ENCODE assay signal across 8 mouse cellular contexts in the genomic region with DNA sequence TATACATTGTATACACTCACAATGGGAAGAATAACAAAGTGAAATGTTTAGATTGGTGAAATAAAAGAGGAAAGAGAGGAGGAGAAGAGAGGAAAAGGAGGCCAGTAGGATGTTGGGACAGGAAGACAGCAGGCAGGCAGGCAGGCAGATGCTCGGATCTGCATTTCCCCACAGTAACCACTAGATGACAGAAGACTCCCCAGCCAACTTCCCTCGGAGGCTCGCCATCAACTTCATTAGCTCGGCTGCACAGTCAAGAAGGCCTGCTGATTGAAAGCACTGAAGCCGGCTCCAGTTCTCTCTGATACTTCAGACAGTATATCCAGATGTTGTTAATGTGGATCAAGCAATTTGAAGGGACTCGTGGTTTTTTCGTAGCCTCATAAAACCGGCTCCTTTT. TPM values are rescaled to one million over a fixed set of nuclear protein-coding genes. Genes with fewer than 3 reads are reported as not detected.
A peak's percentile ranks its signal among the peaks of the same experiment; 100 is the strongest.
DNase-seq lines count a peak whose midpoint lies in the region; ATAC-seq lines count a peak whose summit lies in the region.
"Had no signal": no experiment of that assay in that cellular context is flagged by ENCODE, and none has a peak within 500 bp of the region (broad histone marks: within the 10 kb centered on the region; RNA-seq: fewer than 3 reads in every experiment).

No protein-coding gene starts in this region.

- no peak overlapping the region for H3K4me2 ChIP-seq in limb, embryonic 11.5 days (ENCODE audit: low read depth, severe bottlenecking)
- H3K4me2 ChIP-seq: liver, embryonic 15.5 days had no signal

- H3K9me3 ChIP-seq in limb, embryonic 11.5 days (ENCODE audit: control insufficient read depth, low read length): no peaks in the 10 kb centered on the region
- no peaks in the 10 kb centered on the region for H3K9me3 ChIP-seq in limb, embryonic 10.5 days (replicated peaks)
- H3K9me3 ChIP-seq: liver, embryonic 15.5 days had no signal

- intact Hi-C loops in left cerebral cortex, postnatal 4 days (cut with DNase I): loop anchor here (5.0 kb wide), 1 partner anchor 96 kb away; no protein-coding TSS in a partner anchor

- H3K27ac ChIP-seq in limb, embryonic 11.5 days (replicated peaks; ENCODE audit: low read depth, low read length): no peak overlapping the region
- no peak overlapping the region for H3K27ac ChIP-seq in limb, embryonic 10.5 days
- H3K27ac ChIP-seq: liver, embryonic 15.5 days had no signal

- H3K36me3 ChIP-seq in limb, embryonic 11.5 days (ENCODE audit: control insufficient read depth, insufficient read depth, low read length): no peaks in the 10 kb centered on the region
- H3K36me3 ChIP-seq in limb, embryonic 10.5 days: peaks cover 4% of the 10 kb centered on the region
- H3K36me3 ChIP-seq: liver, embryonic 15.5 days had no signal

- DNase-seq in limb, embryonic 11.5 days (ENCODE audit: low spot score): peak; percentile 73
- no peak for DNase-seq in limb, embryonic 10.5 days (ENCODE audit: low spot score)
- DNase-seq in Muller cell, postnatal 12 days (ENCODE audit: inconsistent ontology term): peak; percentile 44
- DNase-seq in cerebellum, postnatal 25 days: peak; percentile 34 to 62
- peak; percentile 57 for DNase-seq in left cerebral cortex, postnatal 4 days
- DNase-seq in right cerebral cortex, postnatal 14 days: peak; percentile 63

- peaks cover 6% of the 10 kb centered on the region; the same call in 1 of the 2 replicates for H3K4me1 ChIP-seq in limb, embryonic 11.5 days (ENCODE audit: control insufficient read depth, insufficient read depth, low read length)
- peaks cover 17% of the 10 kb centered on the region for H3K4me1 ChIP-seq in limb, embryonic 10.5 days

- H3K27me3 ChIP-seq in limb, embryonic 11.5 days (ENCODE audit: control insufficient read depth, insufficient read depth, low read length): no peaks in the 10 kb centered on the region
- no peaks in the 10 kb centered on the region for H3K27me3 ChIP-seq in limb, embryonic 10.5 days (ENCODE audit: low read depth, poor library complexity, severe bottlenecking)

- H3K9ac ChIP-seq in limb, embryonic 11.5 days (ENCODE audit: low read length): no peak overlapping the region
- H3K9ac ChIP-seq: liver, embryonic 15.5 days had no signal

- ATAC-seq in limb, embryonic 11.5 days (ENCODE audit: insufficient number of reproducible peaks, low FRiP score, low TSS enrichment, low read depth): no peak
- ATAC-seq in hematopoietic stem cell, adult 5-6 weeks (replicated peaks in 1 of 2; ENCODE audit: insufficient read depth in 1 of 2, low FRiP score in 2 of 2, low TSS enrichment in 1 of 2, low read depth in 1 of 2, poor library complexity in 2 of 2, severe bottlenecking in 2 of 2): peak; percentile 75 to 78; a peak in 3 of 4 replicates

- 14% methylated on average over 8 of the region's 8 CpGs for WGBS in limb, embryonic 11.5 days
- WGBS in limb, embryonic 10.5 days: 19% methylated on average over 8 of the region's 8 CpGs

- no peak overlapping the region for H3K4me3 ChIP-seq in limb, embryonic 11.5 days (ENCODE audit: low read depth, low read length)
- H3K4me3 ChIP-seq in limb, embryonic 10.5 days: no peak overlapping the region
- H3K4me3 ChIP-seq: liver, embryonic 15.5 days had no signal

RNA-seq across cellular contexts. Expression of gene Zfp334, which starts 3.5 kb away (rescaled TPM):
- 19.5 and 21.3 TPM in 2 replicates for polyA plus RNA-seq in limb, embryonic 11.5 days (2014; fragmentation: Nextera tagmentation; extraction: Ambion mirVana)
- polyA plus RNA-seq in limb, embryonic 10.5 days (2016; fragmentation: Nextera tagmentation; extraction: Ambion mirVana): 18.8 and 20.2 TPM in 2 replicates
- 0.25 TPM in 1 of 2 replicates, not detected in the other for total RNA-seq in hematopoietic stem cell, adult 5-6 weeks (2017)
- total RNA-seq in left cerebral cortex, postnatal 4 days (2021): 10 to 100 TPM; 16.5 TPM

RNA-seq across cellular contexts. Expression of gene Ocstamp, which starts 8.6 kb away (rescaled TPM):
- 0.04 TPM in 1 of 2 replicates, not detected in the other for polyA plus RNA-seq in limb, embryonic 11.5 days (2014; fragmentation: Nextera tagmentation; extraction: Ambion mirVana)
- polyA plus RNA-seq in limb, embryonic 10.5 days (2016; fragmentation: Nextera tagmentation; extraction: Ambion mirVana): 0.10 TPM in 2 replicates
- total RNA-seq in hematopoietic stem cell, adult 5-6 weeks (2017): not detected in 2 replicates
- total RNA-seq in left cerebral cortex, postnatal 4 days (2021): not detected

RNA-seq across cellular contexts. Expression of gene Zfp663, which starts 23.0 kb away (rescaled TPM):
- 1.2 and 1.7 TPM in 2 replicates for polyA plus RNA-seq in limb, embryonic 11.5 days (2014; fragmentation: Nextera tagmentation; extraction: Ambion mirVana)
- 0.64 and 1.3 TPM in 2 replicates for polyA plus RNA-seq in limb, embryonic 10.5 days (2016; fragmentation: Nextera tagmentation; extraction: Ambion mirVana)
- total RNA-seq in hematopoietic stem cell, adult 5-6 weeks (2017): not detected in 2 replicates
- 1 to 10 TPM; 4.3 to 5.8 TPM for total RNA-seq in left cerebral cortex, postnatal 4 days (2021)
- polyA plus RNA-seq: liver, embryonic 15.5 days had no signal

Comparison
In these comparisons a context has a peak if more than half of its experiments do, and no peak if none do; other contexts are left out.
1. RNA of gene Zfp334, which starts 3.5 kb away (total RNA-seq): 16.5 TPM in left cerebral cortex, postnatal 4 days; 0.25 TPM in hematopoietic stem cell, adult 5-6 weeks; every median in the first group is over 10 times any median in the second.